Mouse (Mus musculus) E14TG2a.4 (cell line): ENCODE measurements around the gene Ptrh1.

Experiments used
- H3K27me3 ChIP-seq: 2 replicates; pipeline ENCODE4 v1.6.1; 2014; ENCODE audit warnings: low read length, control low read depth; ENCODE audit not compliant: insufficient read depth
- H3K36me3 ChIP-seq: 2 replicates; pipeline ENCODE4 v1.6.1; 2014; ENCODE audit warnings: low read length, control low read depth; ENCODE audit not compliant: insufficient read depth
- H3K4me1 ChIP-seq: replicated peaks from 2 replicates; pipeline ENCODE4 v1.6.1; 2014; ENCODE audit warnings: low read depth, low read length, control low read depth
- H3K4me3 ChIP-seq: replicated peaks from 2 replicates; pipeline ENCODE4 v1.5.1; 2014; ENCODE audit warnings: mild to moderate bottlenecking, low read length
- H3K9me3 ChIP-seq: 2 replicates; pipeline ENCODE4 v1.6.1; 2014; ENCODE audit warnings: low read length, control low read depth
- CTCF ChIP-seq: conservative IDR thresholded peaks from 2 replicates; pipeline ENCODE4 v1.5.1; 2014; ENCODE audit warnings: low read length
- NANOG ChIP-seq: IDR thresholded peaks from 2 replicates; pipeline ENCODE4 v1.6.1; 2014; ENCODE audit warnings: borderline replicate concordance, low read length, mixed read lengths
- POU5F1 ChIP-seq: IDR thresholded peaks from 2 replicates; pipeline ENCODE4 v1.6.1; 2014; ENCODE audit warnings: low read length, borderline replicate concordance

The Ptrh1 gene

GRCm38 (mm10) chr2:32778081-32778480 is 2.5 kb downstream of the Ptrh1 start:
- Histone ChIP-seq H3K27me3 (peaks cover 7% of the 10 kb centered on the region; the same call in 1 of the 2 replicates), H3K9me3 (no peaks in the 10 kb centered on the region), H3K4me3 (no peak overlapping the region), H3K36me3 (peaks cover 18% of the 10 kb centered on the region), H3K4me1 (peaks cover 74% of the 10 kb centered on the region)
- no peak for TF ChIP-seq NANOG
- TF ChIP-seq CTCF, result no peak
- TF ChIP-seq POU5F1, result no peak

- Histone ChIP-seq H3K27me3 (peaks cover 7% of the 10 kb centered on the region; the same call in 1 of the 2 replicates), H3K4me3 (0 out of 2 replicates have a peak overlapping the region, but pooled peaks have one; percentile 3), H3K9me3 (no peaks in the 10 kb centered on the region), H3K36me3 (peaks cover 18% of the 10 kb centered on the region), H3K4me1 (peaks cover 83% of the 10 kb centered on the region)
- no peak for TF ChIP-seq NANOG
- TF ChIP-seq CTCF, result peak; percentile 65
These were observed 3.5 kb downstream of the Ptrh1 start for GRCm38 (mm10) chr2:32779131-32779530.

- TF ChIP-seq POU5F1 (no peak), NANOG (no peak), CTCF (no peak)
- H3K4me3 ChIP-seq, result 0 out of 2 replicates have a peak overlapping the region, but pooled peaks have one; percentile 3
- peaks cover 85% of the 10 kb centered on the region for H3K4me1 ChIP-seq
- H3K36me3 ChIP-seq, result peaks cover 18% of the 10 kb centered on the region
- peaks cover 7% of the 10 kb centered on the region; the same call in 1 of the 2 replicates for H3K27me3 ChIP-seq
- no peaks in the 10 kb centered on the region for H3K9me3 ChIP-seq
These were observed 4.1 kb downstream of the Ptrh1 start for GRCm38 (mm10) chr2:32779714-32780113.

DNA sequence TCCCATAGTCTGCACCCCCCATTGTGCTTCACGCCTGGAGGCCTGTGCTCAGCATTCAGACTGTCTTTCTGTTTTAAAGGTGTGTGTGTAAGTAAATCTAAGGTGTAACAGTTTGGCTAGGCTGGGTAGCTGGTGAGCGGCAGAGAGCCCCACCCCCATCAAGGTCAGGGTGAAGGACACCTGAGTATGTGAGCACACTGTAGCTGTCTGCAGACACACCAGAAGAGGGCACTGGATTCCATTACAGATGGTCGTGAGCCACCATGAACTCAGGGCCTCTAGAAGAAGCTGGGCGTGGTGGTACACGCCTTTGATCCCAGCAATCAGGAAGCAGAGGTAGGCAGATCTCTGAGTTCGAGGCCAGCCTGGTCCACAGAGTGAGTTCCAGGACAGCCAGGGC is 6.1 kb downstream of the Ptrh1 start:
- H3K4me1 ChIP-seq, result peaks cover 82% of the 10 kb centered on the region
- H3K9me3 ChIP-seq, result no peaks in the 10 kb centered on the region
- peak overlapping the region; percentile 13; the same call in 1 of the 2 replicates for H3K4me3 ChIP-seq
- H3K36me3 ChIP-seq, result peaks cover 15% of the 10 kb centered on the region
- peaks cover 3% of the 10 kb centered on the region; the same call in 1 of the 2 replicates for H3K27me3 ChIP-seq
- TF ChIP-seq CTCF, result no peak
- no peak for TF ChIP-seq NANOG
- TF ChIP-seq POU5F1, result no peak

GRCm38 (mm10) chr2:32784048-32784681 is 8.6 kb downstream of the Ptrh1 start, which contains the start of gene Cfap157:
Gene Cfap157, minus strand, starts transcription at chr2:32784428.
- TF ChIP-seq POU5F1, result no peak
- TF ChIP-seq NANOG, result no peak
- no peak for TF ChIP-seq CTCF
- no peaks in the 10 kb centered on the region for H3K36me3 ChIP-seq
- no peak within 1 kb of the TSS for H3K4me3 ChIP-seq
- no peaks in the 10 kb centered on the region for H3K9me3 ChIP-seq
- no peaks in the 10 kb centered on the region for H3K27me3 ChIP-seq
- peaks cover 72% of the 10 kb centered on the region for H3K4me1 ChIP-seq

GRCm38 (mm10) chr2:32787176-32787575 is 11.6 kb downstream of the Ptrh1 start:
- no peaks in the 10 kb centered on the region for H3K9me3 ChIP-seq
- H3K4me1 ChIP-seq, result peaks cover 45% of the 10 kb centered on the region
- H3K36me3 ChIP-seq, result peaks cover 9% of the 10 kb centered on the region; the same call in 1 of the 2 replicates
- H3K27me3 ChIP-seq, result no peaks in the 10 kb centered on the region
- no peak overlapping the region for H3K4me3 ChIP-seq
- TF ChIP-seq POU5F1, result no peak
- TF ChIP-seq CTCF, result peak; percentile 49
- TF ChIP-seq NANOG, result no peak

GRCm38 (mm10) chr2:32788581-32788980 is 13.0 kb downstream of the Ptrh1 start:
- Histone ChIP-seq H3K36me3 (peaks cover 9% of the 10 kb centered on the region; the same call in 1 of the 2 replicates), H3K4me1 (peaks cover 36% of the 10 kb centered on the region), H3K4me3 (no peak overlapping the region), H3K27me3 (no peaks in the 10 kb centered on the region), H3K9me3 (no peaks in the 10 kb centered on the region)
- TF ChIP-seq POU5F1, result no peak
- TF ChIP-seq NANOG, result no peak
- TF ChIP-seq CTCF, result no peak

DNA sequence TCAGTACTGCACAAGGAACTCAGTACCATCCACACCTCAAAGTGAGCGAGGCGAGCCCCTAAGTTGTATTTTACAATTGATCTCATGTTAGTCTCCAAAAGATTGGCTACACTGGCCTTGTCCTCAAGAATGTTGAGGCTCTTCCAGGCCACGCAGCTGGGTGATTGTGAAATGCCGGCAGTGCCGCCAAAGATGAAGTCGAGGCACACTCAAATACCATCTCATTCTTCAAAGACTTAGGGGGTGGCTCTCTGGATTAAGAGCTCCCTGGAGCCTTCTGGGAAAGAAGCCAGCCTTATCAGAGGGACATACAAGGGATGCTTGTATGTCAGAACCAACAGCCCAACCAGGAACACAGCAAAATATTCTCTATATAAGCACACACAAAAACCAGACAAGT is 15.7 kb downstream of the Ptrh1 start:
- H3K4me3 ChIP-seq, result no peak overlapping the region
- H3K36me3 ChIP-seq, result peaks cover 17% of the 10 kb centered on the region
- H3K27me3 ChIP-seq, result no peaks in the 10 kb centered on the region
- no peak for TF ChIP-seq POU5F1
- TF ChIP-seq CTCF, result no peak
- TF ChIP-seq NANOG, result no peak
- H3K9me3 ChIP-seq, result no peaks in the 10 kb centered on the region
- H3K4me1 ChIP-seq, result peaks cover 38% of the 10 kb centered on the region
